Mouse (Mus musculus) heart, postnatal 25 days (tissue): ENCODE measurements around the gene Gm29110. TPM values are rescaled to one million over a fixed set of nuclear protein-coding genes. Genes with fewer than 3 reads are reported as not detected.
"Not testable (repeated sequence)": the region's sequence is repeated elsewhere in the genome, so short reads cannot be mapped to it uniquely, and the experiment has no call there.

Source experiments
- DNase-seq: peaks from one replicate; pipeline ENCODE4 v3.0.0; 2022; ENCODE audit warnings: low spot score
- intact Hi-C: fragments of 180-260 bp; cut with DNase I; formaldehyde crosslinking; loops from one replicate; pipeline ENCODE4 v1.15.1; 2025
- total RNA-seq, 2 experiments: library from RNA; stranded (reverse); gene quantifications; 2 replicates each; pipeline ENCODE4 v1.2.3; 2021

The Gm29110 gene
- total RNA-seq: not detected

DNA sequence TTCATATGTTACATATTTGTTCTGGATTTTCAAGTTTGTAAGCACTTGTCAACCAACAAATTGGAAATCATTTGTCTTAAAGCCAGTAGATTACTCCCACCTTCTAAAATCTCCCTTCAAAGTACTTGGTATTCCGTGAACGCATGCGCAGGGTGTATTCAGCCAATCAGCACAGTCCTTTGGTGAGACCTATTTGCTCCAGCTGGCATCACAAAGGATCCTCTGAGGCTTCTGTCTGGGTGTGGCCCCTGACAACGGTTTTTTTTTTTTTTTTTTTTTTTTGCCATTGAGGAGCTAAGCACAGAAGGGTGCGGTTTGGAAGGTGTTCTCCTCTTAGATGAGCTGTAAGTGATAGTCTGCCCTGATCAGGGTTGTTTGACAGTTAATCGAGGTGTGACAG lies at the start of gene Gm29110:
Gene Gm29110 (plus strand): TSS at position 301 of the 400 bp plus-strand sequence.
- DNase-seq, intact Hi-C loops: not testable (repeated sequence)

Other genes starting within 250 kb of the Gm29110 start
- not detected for gene Gm21913, start 153.4 kb downstream of the Gm29110 start, total RNA-seq